Mouse (Mus musculus) embryonic facial prominence, embryonic 11.5 days (tissue): ENCODE data around the gene Spata5. TPM values are rescaled to one million over a fixed set of nuclear protein-coding genes. Genes with fewer than 3 reads are reported as not detected.

Experiments
- ATAC-seq: fragments of 200-750 bp; cut with Nextera tagmentation; replicated peaks from 2 replicates; pipeline ENCODE4 v1.8.0; 2017; ENCODE audit warnings: low read depth; ENCODE audit not compliant: insufficient number of reproducible peaks, low FRiP score, low TSS enrichment
- DNase-seq: peaks from one replicate; pipeline ENCODE4 v3.0.0-alpha.2; 2015; ENCODE audit warnings: low spot score
- H3K27ac ChIP-seq: fragments of 300-500 bp; sonication (generic); replicated peaks from 2 replicates; pipeline ENCODE4 v1.5.1; 2014; ENCODE audit warnings: mild to moderate bottlenecking, low read depth, low read length, control low read depth
- H3K27me3 ChIP-seq: fragments of 300-500 bp; sonication (generic); 2 replicates; pipeline ENCODE4 v1.6.1; 2014; ENCODE audit warnings: mild to moderate bottlenecking, low read length, moderate library complexity, mixed read lengths; ENCODE audit not compliant: control insufficient read depth, insufficient read depth
- H3K36me3 ChIP-seq: fragments of 300-500 bp; sonication (generic); replicated peaks from 2 replicates; pipeline ENCODE4 v1.6.1; 2014; ENCODE audit warnings: low read depth, mild to moderate bottlenecking, low read length, moderate library complexity, mixed read lengths; ENCODE audit not compliant: control insufficient read depth, insufficient read depth
- H3K4me1 ChIP-seq: fragments of 300-500 bp; sonication (generic); 2 replicates; pipeline ENCODE4 v1.6.1; 2014; ENCODE audit warnings: low read length, mixed read lengths; ENCODE audit not compliant: control insufficient read depth, insufficient read depth
- H3K4me2 ChIP-seq: fragments of 300-500 bp; sonication (generic); 2 replicates; pipeline ENCODE4 v1.6.1; 2014; ENCODE audit warnings: low read depth, mild to moderate bottlenecking, control low read depth, low read length, moderate library complexity
- H3K4me3 ChIP-seq: fragments of 300-500 bp; sonication (generic); 2 replicates; pipeline ENCODE4 v1.5.1; 2014; ENCODE audit warnings: low read depth, low read length, control low read depth
- H3K9ac ChIP-seq: fragments of 300-500 bp; sonication (generic); replicated peaks from 2 replicates; pipeline ENCODE4 v1.6.1; 2014; ENCODE audit warnings: mild to moderate bottlenecking, control low read depth, low read length
- H3K9me3 ChIP-seq: fragments of 300-500 bp; sonication (generic); replicated peaks from 2 replicates; pipeline ENCODE4 v1.6.1; 2016; ENCODE audit warnings: mild to moderate bottlenecking, low read length, inconsistent platforms, mixed read lengths; ENCODE audit not compliant: control insufficient read depth
- WGBS: fragments of 180-500 bp; shearing (Covaris S2); extraction: QIAGEN DNeasy Blood & Tissue Kit; methylation state at CpG from one replicate; pipeline ENCODE4 v1.1.7; 2014; 5-methylcytosine and 5-hydroxymethylcytosine counted together
- polyA plus RNA-seq: library from polyadenylated mRNA; unstranded; fragments of >200 nt; fragmentation: Nextera tagmentation; extraction: Ambion mirVana; gene quantifications from 2 replicates; pipeline ENCODE4 v1.2.1, GENCODE M21; 2014

Spata5 gene
- polyA plus RNA-seq, 1 experiment from 2014 or later: 57.6 TPM

DNA sequence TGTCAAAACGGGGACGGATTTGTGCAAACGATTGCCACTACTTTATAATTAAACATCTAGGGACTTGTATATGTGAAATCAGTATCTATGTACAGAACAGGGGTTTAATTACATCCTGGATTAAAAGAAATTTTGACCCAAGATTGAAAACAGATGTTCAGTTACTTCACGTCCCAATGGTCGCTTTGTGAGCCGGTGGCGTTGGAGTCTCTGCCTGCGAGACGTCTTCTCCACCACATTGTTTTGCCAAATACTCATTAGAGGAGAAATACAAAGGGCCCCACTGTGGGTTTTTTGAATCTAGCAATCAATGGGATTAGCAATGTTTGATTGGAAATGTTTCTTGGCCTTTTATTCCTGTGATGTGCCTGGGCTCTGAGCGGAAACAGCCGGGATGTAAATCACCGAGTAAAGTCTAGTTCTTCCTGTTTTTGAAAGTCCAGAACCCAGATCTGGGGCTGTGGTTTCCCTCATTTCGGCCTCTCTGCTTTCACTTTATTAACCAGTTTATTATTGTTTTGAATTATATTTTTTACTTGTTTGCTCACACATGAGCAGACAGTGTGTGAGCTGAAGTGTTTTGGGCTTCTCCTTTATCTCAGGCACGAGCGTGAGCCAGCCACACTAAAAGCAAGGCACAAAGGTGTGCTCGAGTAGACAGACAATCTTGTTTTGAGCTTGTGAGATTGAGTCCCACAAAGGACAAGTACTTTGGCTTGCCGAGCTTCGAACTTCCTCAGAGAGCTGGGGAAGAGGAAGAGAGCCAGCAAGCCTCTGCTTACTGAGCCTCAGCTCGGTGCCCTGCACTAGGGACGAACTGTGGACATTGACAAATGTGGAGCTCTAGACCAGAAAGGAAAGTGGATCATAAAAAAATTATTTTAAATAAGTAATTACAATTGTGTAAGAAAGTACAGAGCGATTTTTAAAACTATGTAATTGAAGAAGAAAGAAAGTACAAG is 197.2 kb downstream of the Spata5 start:
- DNase-seq: peak; percentile 80

More for the DNA sequence above, 197.2 kb downstream of the Spata5 start:
- no peak overlapping the region for H3K9ac ChIP-seq
- no peaks in the 10 kb centered on the region for H3K27me3 ChIP-seq
- H3K27ac ChIP-seq: peak overlapping the region; percentile 44
- H3K36me3 ChIP-seq: no peaks in the 10 kb centered on the region
- H3K4me3 ChIP-seq: no peak overlapping the region
- no peaks in the 10 kb centered on the region for H3K9me3 ChIP-seq
- 45% methylated on average over 21 of the region's 21 CpGs for WGBS
- H3K4me1 ChIP-seq: no peaks in the 10 kb centered on the region
- no peak overlapping the region for H3K4me2 ChIP-seq
- ATAC-seq: no peak; the same call in 1 of the 2 replicates

Other genes with a start within 250 kb of the Spata5 start
- not detected in 2 replicates for gene Il21, start 187.3 kb upstream of the Spata5 start, polyA plus RNA-seq
- 10.7 and 11.6 TPM in 2 replicates for gene Bbs12, start 107.3 kb upstream of the Spata5 start, polyA plus RNA-seq
- gene Cetn4, start 107.2 kb upstream of the Spata5 start, polyA plus RNA-seq: 1.8 and 2.2 TPM in 2 replicates
- gene Fgf2, start 71.5 kb upstream of the Spata5 start, polyA plus RNA-seq: 1.3 and 1.6 TPM in 2 replicates
- 3.6 and 3.8 TPM in 2 replicates for gene Nudt6, start 315 bp downstream of the Spata5 start, polyA plus RNA-seq
- 10.2 and 15.1 TPM in 2 replicates for gene Spry1, start 220.1 kb downstream of the Spata5 start, polyA plus RNA-seq